Mouse (Mus musculus) heart, adult 9 months (tissue): ENCODE results near the gene Rps19.
"Not testable (repeated sequence)": the region's sequence is repeated elsewhere in the genome, so short reads cannot be mapped to it uniquely, and the experiment has no call there.

Experiments used
- DNase-seq, 2 experiments: peaks; one replicate each; pipeline ENCODE4 v3.0.0; 2022; ENCODE audit warnings: low spot score in 2 of 2

Rps19 gene

GRCm38 (mm10) chr7:24869532-24870165 is 14.5 kb upstream of the Rps19 start, which contains the start of the genes Lypd4 and Dmrtc2:
Lypd4 (minus strand) TSS chr7:24869941.
Dmrtc2 (plus strand) TSS chr7:24870057.
- DNase-seq, result no peak

GRCm38 (mm10) chr7:24877588-24877987 is 6.6 kb upstream of the Rps19 start:
- DNase-seq, result no peak

GRCm38 (mm10) chr7:24879620-24880019 is 4.6 kb upstream of the Rps19 start:
- DNase-seq, result no peak

- no peak for DNase-seq
These were observed 1.6 kb upstream of the Rps19 start for GRCm38 (mm10) chr7:24882416-24883199.

- no peak for DNase-seq
These were observed 621 bp downstream of the Rps19 start for GRCm38 (mm10) chr7:24884693-24885291.

- DNase-seq, result no peak
These were observed 1.5 kb downstream of the Rps19 start for GRCm38 (mm10) chr7:24885468-24886307.

- DNase-seq, result no peak
These were observed 2.1 kb downstream of the Rps19 start for GRCm38 (mm10) chr7:24886308-24886633.

- no peak for DNase-seq
These were observed 2.9 kb downstream of the Rps19 start for GRCm38 (mm10) chr7:24887096-24887495.

GRCm38 (mm10) chr7:24889431-24890220 is 5.5 kb downstream of the Rps19 start:
- no peak for DNase-seq

- DNase-seq, result peak; percentile 52 to 64
These were observed 6.4 kb downstream of the Rps19 start for GRCm38 (mm10) chr7:24890281-24891216.

- DNase-seq, result no peak
These were observed 7.3 kb downstream of the Rps19 start for GRCm38 (mm10) chr7:24891241-24892124.

- no peak for DNase-seq
These were observed 8.0 kb downstream of the Rps19 start for GRCm38 (mm10) chr7:24892125-24892583.

- DNase-seq, result not testable (repeated sequence)
These were observed 11.6 kb downstream of the Rps19 start for GRCm38 (mm10) chr7:24895749-24896148.

GRCm38 (mm10) chr7:24896269-24896668 is 12.1 kb downstream of the Rps19 start:
- no peak for DNase-seq

- peak in 1 of 2 experiments; percentile 23 for DNase-seq
These were observed 13.1 kb downstream of the Rps19 start, which contains the start of gene Cd79a for GRCm38 (mm10) chr7:24897224-24897623. Cd79a (plus strand) TSS chr7:24897381.

GRCm38 (mm10) chr7:24897959-24898358 is 13.8 kb downstream of the Rps19 start:
- no peak for DNase-seq

GRCm38 (mm10) chr7:24901114-24901513 is 16.9 kb downstream of the Rps19 start:
- no peak for DNase-seq

- no peak for DNase-seq
These were observed 17.7 kb downstream of the Rps19 start for GRCm38 (mm10) chr7:24901842-24902241.

GRCm38 (mm10) chr7:24902264-24902629 is 18.1 kb downstream of the Rps19 start:
- no peak for DNase-seq
